1 mouse cellular context compared by ENCODE assay signal in genomic region chr10:63043154-63043553, GRCm38 (mm10).
TF ChIP-seq lines count a peak whose summit lies in the region.

No protein-coding gene starts in this region.

TF ChIP-seq in MEL, 35 proteins besides CTCF, POLR2A, EP300 and RAD21:
- peak; percentile 36 for TF ChIP-seq SMC3 (IDR thresholded peaks at IDR 0.05; ENCODE audit: low read depth, low read length)
- no peak for TF ChIP-seq HCFC1 (IDR thresholded peaks at IDR 0.05; ENCODE audit: low read depth, low read length)
TF ChIP-seq in MEL: peak in this region for 1.
